Mouse (Mus musculus) left cerebral cortex, adult 9 months (tissue): ENCODE data around the gene Dhx58.

Experiments
- DNase-seq, 2 experiments: peaks; one replicate each; pipeline ENCODE4 v3.0.0; 2022; ENCODE audit warnings: low spot score in 2 of 2

The Dhx58 gene

DNA sequence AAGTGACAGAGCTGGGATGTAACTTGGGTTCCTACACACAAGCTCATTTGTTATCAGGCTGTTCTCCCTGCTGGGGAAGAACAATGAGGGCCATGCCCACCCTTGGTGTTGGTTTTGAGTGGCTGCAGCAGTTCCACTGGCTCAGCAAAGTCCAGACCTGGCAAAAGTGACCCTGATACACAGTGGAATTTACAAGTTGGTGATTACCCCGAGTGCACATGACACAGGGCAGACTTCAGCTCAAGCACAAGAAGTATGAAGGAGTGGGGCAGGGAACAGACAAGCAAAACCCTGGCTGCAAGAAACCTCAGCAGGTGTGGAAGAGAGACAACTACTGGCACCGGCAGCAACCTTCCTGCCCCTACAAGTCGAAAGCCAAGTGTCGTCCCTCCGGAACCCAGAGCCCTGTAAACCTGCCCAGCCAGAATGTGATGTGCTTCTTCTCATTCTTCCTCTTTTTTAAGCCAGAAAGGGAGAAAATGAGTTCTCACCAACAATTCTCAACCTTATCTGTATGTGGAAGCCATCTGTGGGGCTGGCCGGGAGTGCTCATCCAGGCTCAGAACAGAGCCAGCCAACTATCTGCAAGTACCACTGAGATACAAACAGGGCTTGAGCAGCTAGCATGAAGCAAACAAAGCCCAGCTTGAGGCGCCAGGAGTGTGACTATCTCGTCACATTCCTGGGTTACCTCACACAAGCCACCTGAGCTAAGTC lies 17.9 kb upstream of the Dhx58 start:
- DNase-seq: no peak

DNA sequence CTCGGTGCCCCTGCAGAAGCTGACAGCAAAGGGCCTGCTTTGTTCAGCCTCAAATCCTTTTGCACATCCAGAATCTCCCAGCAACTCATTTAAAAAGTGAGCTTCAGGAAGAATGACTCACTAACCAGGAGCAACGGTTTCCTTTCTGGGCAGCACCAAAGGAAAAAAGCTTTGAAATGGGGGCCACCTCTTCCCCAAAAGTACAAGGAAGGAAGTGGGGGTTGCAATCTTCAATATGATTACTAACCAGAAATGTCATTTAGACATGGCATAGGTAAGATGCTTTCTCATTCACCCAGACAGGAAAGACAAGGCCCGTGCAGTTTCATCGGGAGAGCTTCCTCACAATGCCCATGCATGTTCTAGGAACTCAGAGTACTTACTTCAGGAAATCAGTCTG lies 17.2 kb upstream of the Dhx58 start:
- no peak for DNase-seq

DNA sequence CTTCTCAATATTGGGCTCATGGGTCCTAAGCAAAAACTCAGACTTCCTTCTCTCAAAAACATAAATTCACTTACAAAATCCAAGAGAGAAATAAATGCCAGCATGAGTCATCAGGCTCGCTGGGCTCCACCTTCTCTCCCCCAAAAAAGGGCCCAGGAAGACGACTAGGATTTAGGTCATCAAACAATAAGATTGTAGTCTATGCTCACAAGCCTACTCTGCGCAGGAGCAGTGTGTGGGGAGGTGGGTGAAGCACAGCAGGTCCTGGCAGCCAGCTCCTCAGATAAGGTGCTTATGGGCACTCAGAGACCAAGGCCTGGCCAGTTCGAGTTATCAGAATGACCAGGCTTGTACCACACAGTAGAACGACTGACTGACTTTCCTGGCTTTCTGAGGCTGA lies 16.3 kb upstream of the Dhx58 start:
- DNase-seq: no peak

DNA sequence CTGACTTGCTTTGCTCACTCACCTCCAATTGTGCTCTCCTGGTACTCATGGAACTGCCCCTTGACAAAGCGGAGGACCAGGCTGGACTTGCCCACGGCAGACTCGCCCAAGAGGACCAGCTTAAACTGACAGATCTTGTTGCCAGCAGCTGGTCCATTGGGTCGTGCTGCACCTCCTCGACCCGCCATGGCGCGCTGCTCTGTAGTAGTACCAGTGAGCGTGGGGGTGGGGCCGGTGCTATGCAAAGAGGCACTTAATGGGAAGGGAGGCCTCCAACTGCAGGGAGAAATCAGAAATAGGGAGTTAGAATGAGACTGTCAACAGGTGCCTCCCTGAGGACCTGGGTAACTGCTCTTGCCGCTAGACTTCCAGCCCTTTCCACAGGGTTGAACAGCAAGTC lies 15.8 kb upstream of the Dhx58 start:
- DNase-seq: no peak

DNA sequence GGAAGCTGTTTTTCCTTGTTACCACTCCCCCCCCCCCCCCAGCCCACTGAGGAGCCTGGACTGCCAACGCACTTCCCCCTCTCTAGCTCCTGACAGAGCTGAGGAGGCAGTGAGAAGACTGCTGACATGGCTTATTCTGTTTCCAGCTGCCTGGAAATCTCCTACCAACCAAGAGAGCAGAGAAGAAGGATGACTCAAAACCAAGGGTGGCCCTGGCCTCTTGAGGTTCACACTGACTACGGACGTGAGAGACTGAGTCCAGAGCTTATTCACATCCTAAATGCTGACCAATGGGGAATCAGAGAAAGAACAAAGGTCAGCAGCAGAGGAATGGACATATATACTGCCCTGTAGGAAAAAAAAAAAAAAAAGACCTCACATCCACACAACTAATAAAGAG lies 15.2 kb upstream of the Dhx58 start:
- no peak for DNase-seq

DNA sequence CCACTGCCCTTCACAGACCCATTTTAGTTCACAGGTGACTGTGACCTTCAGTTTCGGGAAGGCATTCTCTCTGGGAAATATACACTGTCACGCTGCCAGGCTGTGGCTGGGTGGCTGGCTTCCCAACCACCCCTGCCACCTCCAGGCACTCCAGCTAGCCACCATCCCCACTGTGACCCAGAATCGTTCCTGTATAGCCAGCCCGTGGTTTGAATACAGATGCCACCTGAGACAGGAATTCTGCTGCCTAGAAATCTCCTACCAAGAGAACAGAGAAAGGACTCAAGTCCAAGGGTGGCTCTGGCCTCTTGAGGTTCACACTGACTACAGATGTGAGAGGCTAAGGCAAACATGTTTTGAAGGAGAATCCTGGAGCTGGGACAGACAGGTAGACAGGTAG lies 14.8 kb upstream of the Dhx58 start:
- no peak for DNase-seq

DNA sequence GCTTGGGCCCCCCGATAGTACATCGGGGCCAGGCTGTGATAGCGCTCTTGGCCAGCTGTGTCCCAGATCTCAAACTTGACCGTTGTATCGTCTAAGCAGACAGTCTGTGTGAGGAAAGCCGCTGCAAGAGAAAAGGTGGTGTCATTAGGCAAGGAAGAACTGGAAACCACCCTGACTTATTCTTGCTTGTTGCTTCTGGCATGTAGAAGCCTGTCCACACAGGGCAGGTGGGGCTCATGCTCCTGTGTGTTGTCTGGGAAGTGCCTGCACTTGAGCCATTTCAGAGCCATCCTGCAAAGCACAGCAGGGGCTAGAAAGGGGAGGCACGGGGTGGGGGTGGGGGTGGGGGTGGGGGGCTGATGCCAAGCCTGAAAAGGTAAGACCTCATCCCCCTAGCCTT lies 14.4 kb upstream of the Dhx58 start:
- no peak for DNase-seq

DNA sequence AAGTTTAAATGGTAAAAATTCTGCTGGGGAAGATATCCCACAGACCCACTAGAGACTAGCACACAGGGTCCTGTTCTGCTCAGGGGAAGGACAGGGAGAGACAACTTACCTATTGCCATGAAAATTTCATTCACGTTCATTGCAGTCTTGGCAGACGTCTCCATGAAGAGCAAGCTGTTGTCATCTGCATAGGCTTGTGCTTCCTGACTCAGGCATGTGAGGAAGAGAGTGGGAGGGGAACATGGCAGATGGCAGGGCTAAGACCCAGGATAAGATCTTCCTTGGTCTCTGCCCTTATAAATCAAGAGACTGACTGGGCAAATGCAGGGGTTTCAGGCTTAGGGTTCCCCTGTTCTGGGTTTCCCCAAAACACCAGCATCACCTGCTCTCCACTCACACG lies 12.6 kb upstream of the Dhx58 start:
- DNase-seq: no peak

DNA sequence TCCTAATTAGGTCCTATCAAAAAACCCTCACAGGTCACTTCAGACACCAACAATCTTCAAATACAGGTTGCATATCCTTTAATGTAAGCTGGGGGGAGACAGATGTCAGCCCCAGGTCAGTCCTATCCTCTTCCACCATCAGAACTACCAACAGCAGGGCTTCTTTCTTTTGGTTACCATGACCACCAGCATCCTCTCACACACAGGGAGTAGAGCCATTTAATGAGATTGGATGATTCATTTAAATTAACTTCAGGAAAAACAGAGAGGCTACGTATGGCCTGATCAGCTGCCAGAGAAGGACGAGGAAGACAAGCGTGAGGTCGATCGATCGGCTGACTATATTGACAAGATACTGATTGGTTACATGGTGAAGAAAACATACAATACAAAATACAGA lies 10.9 kb upstream of the Dhx58 start:
- DNase-seq: no peak

DNA sequence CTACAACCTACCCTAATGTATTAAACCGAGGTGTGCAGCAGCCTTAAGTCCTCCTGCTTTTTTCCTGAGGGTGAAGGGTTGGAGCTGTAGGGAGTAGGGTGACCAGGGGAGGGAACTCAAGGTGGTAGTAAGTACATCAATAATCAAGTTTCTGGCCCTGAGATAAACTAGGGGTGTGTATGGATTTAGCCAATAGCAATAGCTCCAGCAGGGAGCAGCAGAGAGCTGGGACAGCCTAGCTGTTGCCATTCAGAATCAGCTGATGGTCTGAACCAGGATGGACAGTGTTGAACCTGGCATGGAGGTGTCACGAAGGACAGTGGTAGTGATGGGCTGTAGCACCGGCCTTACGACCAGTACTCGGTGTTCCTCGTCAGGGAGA lies 10.5 kb upstream of the Dhx58 start:
- DNase-seq: peak in 1 of 2 experiments; percentile 88

DNA sequence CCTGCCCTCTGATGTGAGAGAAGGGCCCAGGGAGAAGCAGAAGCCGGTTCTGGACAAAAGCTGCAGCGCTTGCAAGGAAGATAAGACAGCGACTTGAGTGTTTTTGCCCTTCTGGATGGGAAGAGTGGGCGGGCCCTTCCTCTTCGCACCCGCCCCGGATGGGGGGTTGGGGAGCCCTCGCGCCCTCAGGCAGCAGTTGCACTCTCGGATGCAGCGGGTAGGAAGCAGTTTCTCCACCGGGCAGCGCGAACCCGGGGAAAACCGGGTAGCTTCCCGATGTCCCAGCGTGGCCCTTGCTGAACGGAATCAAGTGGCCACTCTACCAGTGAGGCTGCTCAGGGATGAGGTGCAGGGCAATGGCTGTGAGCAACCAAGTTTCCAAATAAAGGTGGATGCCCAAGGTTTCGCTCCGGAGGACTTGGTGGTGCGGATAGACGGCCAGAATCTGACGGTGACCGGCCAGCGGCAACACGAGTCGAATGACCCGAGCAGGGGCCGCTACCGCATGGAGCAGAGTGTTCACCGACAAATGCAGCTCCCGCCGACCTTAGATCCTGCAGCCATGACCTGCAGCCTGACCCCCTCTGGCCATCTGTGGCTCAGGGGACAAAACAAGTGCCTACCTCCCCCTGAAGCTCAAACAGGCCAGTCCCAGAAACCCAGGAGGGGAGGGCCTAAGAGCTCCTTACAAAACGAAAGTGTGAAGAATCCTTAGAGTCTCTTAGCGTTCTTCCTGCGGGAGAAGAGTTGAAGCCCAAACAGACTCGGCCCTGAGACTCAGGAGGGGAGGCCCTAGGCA lies 9.9 kb upstream of the Dhx58 start, which contains the start of gene Hspb9:
Hspb9 (plus strand) TSS at position 116 of the 799 bp plus-strand sequence.
- DNase-seq: no peak

DNA sequence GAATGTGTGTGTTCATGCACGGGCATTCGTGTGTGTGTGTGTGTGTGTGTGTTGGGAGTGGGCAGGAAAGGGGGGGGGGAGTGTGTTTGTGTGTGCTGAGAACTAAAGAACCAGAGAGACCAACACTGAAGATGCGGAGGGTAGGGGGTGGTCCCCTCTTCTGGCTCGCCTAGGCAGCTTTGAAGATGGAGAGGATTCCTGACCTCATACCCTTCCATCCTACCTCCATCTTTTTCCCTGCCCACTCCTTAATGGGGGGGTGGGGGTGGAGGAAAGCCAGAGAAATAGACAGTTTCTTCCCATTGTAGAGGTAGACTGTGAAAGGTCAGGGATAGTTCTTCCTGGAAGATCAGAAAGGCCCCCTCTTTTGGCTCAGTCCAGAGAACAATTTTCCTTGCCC lies 9.1 kb upstream of the Dhx58 start:
- DNase-seq: no peak

DNA sequence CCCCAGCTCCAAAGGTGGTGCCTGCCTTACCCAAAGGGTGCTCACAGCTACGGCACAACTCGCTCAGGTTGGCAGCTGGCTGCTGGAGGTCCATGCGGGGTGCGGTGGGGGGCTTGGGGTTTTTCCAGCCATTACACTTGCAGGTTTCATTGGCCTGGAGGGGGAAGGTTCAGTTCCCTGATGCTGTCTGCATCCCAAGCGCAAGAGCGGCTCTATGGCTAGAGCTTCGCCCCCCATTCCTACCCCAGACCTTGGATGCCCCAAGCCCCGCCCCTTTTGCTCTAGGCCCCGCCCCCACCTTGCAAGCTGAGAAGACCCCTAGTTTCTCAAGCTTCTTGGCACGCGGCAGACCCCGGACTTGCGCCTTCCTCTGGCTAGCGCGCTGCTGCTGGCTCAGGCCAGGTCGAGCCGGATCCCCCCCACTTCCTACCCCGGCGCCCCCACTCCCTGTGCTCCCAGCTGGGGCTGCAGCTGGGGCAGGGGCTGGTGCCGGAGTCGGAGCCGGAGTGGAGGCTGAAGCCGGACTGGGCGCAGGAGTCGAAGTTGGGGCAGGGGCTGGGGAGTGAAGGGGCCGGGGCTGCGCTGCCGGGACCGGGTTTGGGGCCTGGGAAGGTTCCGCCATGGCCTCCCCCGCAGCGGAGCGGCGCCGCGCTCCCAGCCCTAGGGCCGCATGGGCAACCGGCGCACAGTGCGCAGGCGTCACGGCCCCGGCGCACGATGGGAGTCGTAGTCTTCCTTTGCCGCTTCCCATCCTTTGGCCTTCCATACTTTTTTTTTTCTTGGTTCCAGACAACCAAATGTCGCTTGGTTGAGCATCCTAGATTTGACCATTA lies 7.9 kb upstream of the Dhx58 start, which contains the start of gene Kat2a:
Kat2a (minus strand) TSS at position 683 of the 833 bp plus-strand sequence.
- DNase-seq: peak in 1 of 2 experiments; percentile 80

DNA sequence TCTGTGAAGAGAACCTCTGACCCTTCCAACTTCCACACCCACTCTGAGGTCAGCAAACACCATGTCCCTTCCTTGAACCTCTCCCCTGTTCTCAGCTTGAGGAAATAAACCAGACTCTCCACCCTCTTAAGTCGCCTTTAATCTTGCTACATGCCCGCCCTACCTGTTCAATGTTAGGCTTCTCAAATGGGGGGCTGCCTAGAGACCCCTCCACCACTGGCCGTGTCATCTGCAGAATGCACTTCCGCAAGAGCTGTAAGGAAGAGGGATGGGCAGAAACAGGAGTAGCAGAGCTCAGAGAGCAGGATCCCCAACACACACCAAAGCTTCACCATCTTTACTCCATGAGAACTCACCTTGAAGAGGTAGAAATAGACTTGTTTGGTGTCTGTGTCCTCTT lies 6.9 kb upstream of the Dhx58 start:
- no peak for DNase-seq

DNA sequence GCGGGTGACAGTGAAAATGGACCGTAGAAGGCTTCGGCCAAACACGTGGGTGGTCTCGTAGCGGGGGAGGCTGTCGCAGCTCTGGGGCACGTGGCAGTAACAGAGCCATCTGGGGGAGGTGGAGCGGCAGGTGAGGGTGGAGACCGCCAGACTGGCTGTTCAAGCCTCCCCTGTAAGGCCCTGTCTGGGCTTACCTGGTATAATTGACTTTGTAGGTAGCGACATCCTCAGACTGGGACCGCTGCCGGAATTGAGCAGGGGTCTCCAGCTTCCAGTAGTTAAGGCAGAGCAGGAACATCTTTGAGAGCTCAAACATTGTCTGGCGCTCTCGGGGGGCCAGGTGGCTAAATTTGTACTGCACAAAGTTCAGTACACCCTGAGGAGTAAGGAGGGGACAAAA lies 6.5 kb upstream of the Dhx58 start:
- DNase-seq: no peak

DNA sequence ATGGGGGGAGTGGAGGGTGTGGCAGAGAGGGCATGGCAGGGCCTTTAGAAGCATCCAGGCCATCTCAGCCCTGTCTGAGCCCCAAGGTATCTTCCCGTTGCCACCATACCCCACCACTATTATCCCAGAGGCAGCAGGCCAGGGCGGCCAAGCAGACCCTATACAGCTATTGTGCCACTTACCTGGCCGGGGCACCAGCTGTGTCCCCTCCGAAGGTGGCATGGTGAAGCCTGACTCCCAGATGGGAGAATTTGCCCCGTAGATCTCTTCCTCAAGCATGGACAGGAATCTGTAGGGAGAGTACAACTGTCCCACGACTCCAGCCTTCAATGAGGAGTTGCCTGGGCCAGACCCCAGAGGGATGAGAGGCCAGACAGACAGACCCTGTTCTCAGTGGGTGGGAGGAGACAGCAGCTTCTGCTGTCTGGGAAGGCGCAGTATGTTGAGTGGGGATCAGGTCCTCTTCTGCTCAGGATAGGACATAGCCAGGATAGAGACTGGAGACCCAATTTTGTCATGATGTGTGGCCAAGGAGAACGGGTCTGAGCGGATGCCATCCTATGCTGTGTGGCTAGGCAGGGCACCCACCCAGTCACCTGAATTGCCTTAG lies 5.2 kb upstream of the Dhx58 start:
- no peak for DNase-seq

DNA sequence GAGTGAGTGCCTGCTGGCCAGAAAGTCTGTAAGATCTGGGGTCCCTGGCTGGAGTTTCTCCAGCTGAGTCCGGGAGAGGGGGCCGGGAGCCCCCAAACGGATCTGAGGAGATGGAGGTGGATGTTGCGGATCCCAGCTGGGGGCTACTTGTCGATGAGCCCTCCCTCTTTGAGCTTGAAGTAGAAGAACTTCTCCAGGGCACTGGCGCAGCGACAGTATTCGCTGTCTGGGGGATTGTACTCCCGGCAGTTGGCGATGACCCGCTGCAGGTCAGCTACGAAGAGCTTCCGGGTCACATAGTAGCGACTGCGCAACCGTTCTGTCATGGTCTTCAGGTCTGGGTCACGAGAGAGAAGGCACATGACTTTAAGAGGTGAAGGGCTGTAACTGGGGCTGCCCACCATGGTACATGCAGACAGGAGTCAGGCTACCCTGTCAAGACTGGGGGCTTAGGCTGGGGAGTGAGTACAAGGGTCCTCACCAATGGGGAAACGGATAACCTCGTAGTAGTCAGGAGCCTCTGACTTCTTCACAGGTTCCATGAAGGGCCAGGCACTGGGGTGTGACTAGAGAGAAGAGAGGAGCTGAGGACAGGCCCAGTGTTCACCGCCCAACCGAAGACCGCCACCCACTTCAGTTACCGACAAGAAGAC lies 1.1 kb upstream of the Dhx58 start:
- DNase-seq: no peak

DNA sequence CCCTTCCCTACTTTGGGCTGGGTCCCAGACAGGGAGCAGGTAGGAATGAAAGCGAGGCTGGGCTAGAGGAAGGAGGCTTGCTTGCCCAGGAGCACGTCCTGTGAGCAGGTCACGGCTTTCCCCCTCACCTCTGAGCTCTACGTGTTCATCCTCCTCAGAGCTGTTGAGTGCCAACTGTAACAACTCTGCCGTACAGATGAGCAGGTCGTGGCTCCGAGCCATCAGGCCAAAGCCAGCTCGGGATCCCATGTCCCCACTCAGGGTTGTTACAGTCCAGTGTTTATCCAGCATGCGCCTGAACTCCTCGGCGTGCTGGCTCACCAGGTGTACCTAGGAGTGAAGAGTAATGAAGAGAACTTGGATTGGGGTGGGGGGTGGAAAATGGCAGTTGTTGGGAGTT lies 705 bp downstream of the Dhx58 start:
- no peak for DNase-seq

DNA sequence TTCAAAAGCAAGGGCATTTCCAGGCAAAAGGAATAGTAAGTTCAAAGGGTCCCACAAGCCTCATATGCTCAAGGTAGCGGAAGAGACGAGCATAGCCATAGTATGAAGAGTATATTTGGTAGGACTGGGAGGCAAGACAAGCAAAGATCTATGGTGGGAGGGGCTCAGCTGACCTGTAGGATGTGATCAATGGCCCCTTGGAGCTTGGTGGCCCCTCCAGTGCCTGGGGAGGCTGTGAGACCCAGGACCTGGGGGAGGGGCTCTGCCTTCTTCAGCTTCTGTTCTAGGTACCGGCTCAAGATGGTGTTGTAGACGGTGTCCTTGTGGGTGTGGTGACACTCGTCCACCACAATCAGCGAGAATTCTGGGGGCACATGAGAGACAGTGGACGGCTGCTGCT lies 1.2 kb downstream of the Dhx58 start:
- DNase-seq: no peak

DNA sequence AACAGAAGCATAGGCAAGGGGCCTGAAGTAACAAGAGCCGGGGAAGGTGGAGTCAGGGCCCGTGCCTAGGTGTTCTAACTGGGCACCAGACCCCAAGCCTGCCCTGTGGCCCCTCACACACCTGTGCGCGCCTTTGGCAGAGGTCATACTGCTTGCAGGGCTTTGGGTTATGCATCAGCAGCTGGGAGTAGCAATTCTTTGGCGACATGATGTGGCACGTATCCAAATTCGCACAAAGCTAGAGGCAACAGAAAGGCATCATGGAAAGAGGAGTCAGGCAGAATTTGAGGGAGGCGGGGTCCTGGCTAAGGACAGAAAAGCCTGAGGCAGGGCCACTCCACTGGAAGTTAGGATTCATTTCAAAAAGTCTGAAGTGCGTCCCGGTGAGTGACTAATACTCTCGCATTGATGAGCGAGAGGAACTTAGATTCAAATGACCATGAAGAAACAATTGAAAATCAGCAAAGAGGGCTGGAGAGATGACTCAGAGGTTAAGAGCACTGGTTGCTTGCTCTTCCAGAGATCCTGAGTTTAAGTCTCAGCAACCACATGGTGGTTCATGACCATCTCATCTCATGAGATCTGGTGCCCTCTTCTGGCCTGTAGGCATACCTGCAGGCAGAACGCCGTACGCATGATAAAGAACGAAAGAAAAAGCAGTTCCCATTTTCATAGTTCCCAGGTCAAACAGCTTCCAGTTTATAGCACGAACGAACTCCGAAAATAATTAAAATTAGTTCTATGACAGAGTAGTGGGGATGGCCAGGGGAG lies 1.8 kb downstream of the Dhx58 start:
- peak in 1 of 2 experiments; percentile 70 for DNase-seq

DNA sequence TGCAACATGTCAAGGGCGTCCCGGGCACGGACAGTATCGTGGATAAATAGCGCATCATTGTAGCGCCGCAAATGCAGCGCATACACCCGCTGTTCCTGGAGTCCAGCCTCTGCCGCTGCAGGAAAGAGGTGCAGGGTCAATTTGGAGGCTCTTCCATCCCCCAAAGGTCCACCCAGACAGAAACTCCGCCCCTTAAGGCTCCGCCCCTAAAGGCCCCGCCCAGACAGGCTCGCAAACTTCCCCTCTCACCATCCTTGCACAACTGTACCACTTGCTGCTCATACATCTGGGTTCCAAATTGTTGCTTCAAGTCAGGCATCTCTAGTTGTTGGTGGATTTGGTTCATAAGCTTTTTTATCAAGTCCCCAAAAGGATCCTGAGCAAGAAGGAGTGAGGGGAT lies 2.8 kb downstream of the Dhx58 start:
- DNase-seq: no peak
